In genomic region chr15:24468239-24468638, GRCm38 (mm10) we compare ENCODE assay signal across 25 mouse cellular contexts.
A peak's percentile ranks its signal among the peaks of the same experiment; 100 is the strongest.
DNase-seq lines count a peak whose midpoint lies in the region; ATAC-seq and TF ChIP-seq lines count a peak whose summit lies in the region.
"Had no signal": no experiment of that assay in that cellular context is flagged by ENCODE, and none has a peak within 500 bp of the region (broad histone marks: within the 10 kb centered on the region; RNA-seq: fewer than 3 reads in every experiment).

No protein-coding gene starts in this region.

- TF ChIP-seq EP300 in lung, postnatal 0 days (IDR thresholded peaks at IDR 0.05) = no peak

- 67% methylated on average over 1 of the region's 1 CpGs for WGBS in lung, postnatal 0 days

- 0 out of 2 replicates have a peak overlapping the region, but pooled peaks have one; percentile 14 for H3K27ac ChIP-seq in embryonic fibroblast, embryonic 13.5 days (ENCODE audit: insufficient read depth, low read length)
- no peak overlapping the region for H3K27ac ChIP-seq in lung, postnatal 0 days (ENCODE audit: low read length)
- H3K27ac ChIP-seq: embryonic facial prominence, embryonic 12.5 days; forebrain, embryonic 10.5 days; forebrain, embryonic 15.5 days; heart, adult 2 months; heart, embryonic 13.5 days; hindbrain, embryonic 13.5 days; hindbrain, postnatal 0 days had no signal

- no peak for TF ChIP-seq CTCF in embryonic fibroblast, embryonic 13.5 days (IDR thresholded peaks at IDR 0.05; ENCODE audit: borderline replicate concordance, insufficient read depth, low read length)
- no peak for TF ChIP-seq CTCF in lung, postnatal 0 days (IDR thresholded peaks at IDR 0.05)

- intact Hi-C loops in heart, postnatal 10 days (cut with DNase I) = no loop called here

- H3K9ac ChIP-seq in lung, postnatal 0 days (replicated peaks; ENCODE audit: low read depth) = no peak overlapping the region
- H3K9ac ChIP-seq: embryonic facial prominence, embryonic 12.5 days; forebrain, embryonic 15.5 days; heart, embryonic 13.5 days; hindbrain, embryonic 13.5 days had no signal

- ATAC-seq in lung, postnatal 0 days = no peak
- ATAC-seq: activated CD4-positive, CD25-positive, alpha-beta regulatory T cell, adult 4 months; CD4-positive, CD25-positive, alpha-beta regulatory T cell, adult 4 months; forebrain, embryonic 15.5 days; hindbrain, postnatal 0 days; Patski had no signal

- no peaks in the 10 kb centered on the region for H3K9me3 ChIP-seq in lung, postnatal 0 days (ENCODE audit: low read length)
- H3K9me3 ChIP-seq: embryonic facial prominence, embryonic 12.5 days; forebrain, embryonic 10.5 days; forebrain, embryonic 15.5 days; G1E; heart, embryonic 13.5 days; hindbrain, embryonic 13.5 days had no signal

- no peaks in the 10 kb centered on the region for H3K4me1 ChIP-seq in embryonic fibroblast, embryonic 13.5 days (ENCODE audit: control insufficient read depth, insufficient read depth, low read length)
- H3K4me1 ChIP-seq in lung, postnatal 0 days (ENCODE audit: insufficient read depth, low read depth, low read length) = no peaks in the 10 kb centered on the region
- H3K4me1 ChIP-seq: embryonic facial prominence, embryonic 12.5 days; forebrain, embryonic 10.5 days; forebrain, embryonic 15.5 days; heart, embryonic 13.5 days; hindbrain, embryonic 13.5 days had no signal

- no peaks in the 10 kb centered on the region for H3K36me3 ChIP-seq in lung, postnatal 0 days (ENCODE audit: insufficient read depth, low read length)
- H3K36me3 ChIP-seq: embryonic facial prominence, embryonic 12.5 days; forebrain, embryonic 10.5 days; forebrain, embryonic 15.5 days; G1E; heart, embryonic 13.5 days; hindbrain, embryonic 13.5 days had no signal

- H3K4me3 ChIP-seq in embryonic fibroblast, embryonic 13.5 days (ENCODE audit: insufficient read depth, low read length) = no peak overlapping the region
- no peak overlapping the region for H3K4me3 ChIP-seq in lung, postnatal 0 days (ENCODE audit: low read depth, low read length)
- H3K4me3 ChIP-seq: embryonic facial prominence, embryonic 12.5 days; forebrain, embryonic 10.5 days; forebrain, embryonic 15.5 days; heart, adult 2 months; heart, embryonic 13.5 days; hindbrain, embryonic 13.5 days had no signal

- H3K27me3 ChIP-seq in lung, postnatal 0 days (replicated peaks; ENCODE audit: insufficient read depth, low read length) = no peaks in the 10 kb centered on the region
- H3K27me3 ChIP-seq: embryonic facial prominence, embryonic 12.5 days; forebrain, embryonic 15.5 days; heart, embryonic 13.5 days; hindbrain, embryonic 13.5 days; Patski had no signal

- TF ChIP-seq POLR2A in embryonic fibroblast, embryonic 13.5 days (IDR thresholded peaks at IDR 0.05; ENCODE audit: low read depth, low read length) = no peak

- DNase-seq in gastrocnemius, adult 18-20 months (ENCODE audit: low spot score) = peak; percentile 44
- no peak for DNase-seq in gastrocnemius, postnatal 4 days (ENCODE audit: low spot score in 2 of 2)
- DNase-seq in NIH3T3 (ENCODE audit: low read depth) = peak; percentile 1
- peak; percentile 39 for DNase-seq in gastrocnemius, postnatal 25 days
- DNase-seq in left cerebral cortex, adult 9 months (ENCODE audit: low spot score in 2 of 2) = no peak
- DNase-seq in heart, postnatal 10 days = no peak
- no peak for DNase-seq in lung, postnatal 0 days (ENCODE audit: low spot score)
- DNase-seq: adrenal gland, adult 2 months; adrenal gland, postnatal 25 days; B cell, adult 2 months; cerebellum, adult 2 months; embryo, embryonic 11 days; heart, adult 2 months; kidney, adult 11 months had no signal

- no peak overlapping the region for H3K4me2 ChIP-seq in lung, postnatal 0 days (replicated peaks; ENCODE audit: low read depth, low read length)
- H3K4me2 ChIP-seq: embryonic facial prominence, embryonic 12.5 days; forebrain, embryonic 15.5 days; heart, embryonic 13.5 days; hindbrain, embryonic 13.5 days had no signal

Comparison
In these comparisons a context has a peak if more than half of its experiments do, and no peak if none do; other contexts are left out.
1. DNase-seq: peak in gastrocnemius, adult 18-20 months (single experiment), NIH3T3 (single experiment) and gastrocnemius, postnatal 25 days (single experiment); none in gastrocnemius, postnatal 4 days (0 of 2), left cerebral cortex, adult 9 months (0 of 2), heart, postnatal 10 days (0 of 2) and lung, postnatal 0 days (single experiment).